Mouse (Mus musculus): ENCODE results near the gene Col1a2. TPM values are rescaled to one million over a fixed set of nuclear protein-coding genes. Genes with fewer than 3 reads are reported as not detected.

Gene Col1a2
- polyA plus RNA-seq, 1 experiment from 2014 or later = 2,665 TPM

DNA sequence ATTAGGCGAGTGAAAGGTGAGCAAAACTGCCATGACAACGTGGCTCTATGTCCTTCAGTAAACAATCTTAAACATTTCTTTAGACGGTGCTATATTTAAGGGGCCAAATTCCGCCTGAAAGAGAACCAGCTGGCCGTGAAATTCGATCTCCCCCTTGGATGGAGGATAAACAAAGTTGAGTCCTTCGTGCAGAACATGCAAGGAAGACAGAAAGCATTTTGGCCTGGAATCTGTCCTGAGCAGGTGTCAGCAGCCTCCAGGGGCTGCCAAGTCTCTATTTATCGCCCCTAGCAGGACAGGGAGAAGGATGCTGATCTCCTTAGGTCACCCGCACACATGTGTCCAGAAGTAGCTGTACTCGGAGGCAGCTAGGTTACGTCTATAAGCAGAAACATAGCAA is 56.5 kb downstream of the Col1a2 start:
- peak overlapping the region; percentile 54; the same call in 1 of the 2 replicates for H3K27ac ChIP-seq
- no peak overlapping the region for H3K4me2 ChIP-seq
- no peaks in the 10 kb centered on the region for H3K9me3 ChIP-seq
- H3K36me3 ChIP-seq = no peaks in the 10 kb centered on the region
- no peak overlapping the region for H3K4me3 ChIP-seq
- ATAC-seq (ENCODE audit: insufficient number of reproducible peaks, low FRiP score, low TSS enrichment, low read depth) = peak; percentile 55; the same call in 1 of the 2 replicates
- H3K9ac ChIP-seq = no peak overlapping the region
- peaks cover 17% of the 10 kb centered on the region for H3K4me1 ChIP-seq
- H3K27me3 ChIP-seq = no peaks in the 10 kb centered on the region
- WGBS = 17% methylated on average over 11 of the region's 11 CpGs

- 0 out of 2 replicates have a peak, but pooled peaks have one; percentile 35 for ATAC-seq (ENCODE audit: insufficient number of reproducible peaks, low FRiP score, low TSS enrichment, low read depth)
- H3K27ac ChIP-seq = peak overlapping the region; percentile 54; the same call in 1 of the 2 replicates
- H3K9me3 ChIP-seq = no peaks in the 10 kb centered on the region
- H3K36me3 ChIP-seq = no peaks in the 10 kb centered on the region
- no peak overlapping the region for H3K4me2 ChIP-seq
- H3K4me3 ChIP-seq = no peak overlapping the region
- no peaks in the 10 kb centered on the region for H3K27me3 ChIP-seq
- no peak overlapping the region for H3K9ac ChIP-seq
- peaks cover 17% of the 10 kb centered on the region for H3K4me1 ChIP-seq
Measured at GRCm38 (mm10) chr6:4561621-4562020, 57.0 kb downstream of the Col1a2 start.

DNA sequence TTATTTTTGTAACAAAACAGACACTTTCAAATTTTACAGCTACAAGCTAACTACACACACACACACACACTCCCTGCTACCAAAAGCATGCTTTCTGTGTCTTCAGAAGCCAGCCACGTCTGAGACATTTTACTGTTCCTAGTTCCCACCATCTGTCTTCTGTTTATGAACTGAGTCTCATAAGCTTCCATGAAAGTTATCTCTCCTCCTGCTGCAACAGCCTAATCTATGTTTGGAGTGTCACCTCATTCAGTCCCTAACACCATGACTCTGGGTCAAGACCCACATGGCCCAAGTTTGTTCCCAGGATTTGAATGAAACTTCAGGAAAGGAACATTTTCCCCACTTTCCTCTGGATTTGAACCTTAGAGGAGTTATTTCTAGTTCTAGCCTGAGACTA is 57.8 kb downstream of the Col1a2 start:
- Histone ChIP-seq H3K27me3 (no peaks in the 10 kb centered on the region), H3K36me3 (no peaks in the 10 kb centered on the region), H3K4me3 (no peak overlapping the region), H3K9ac (no peak overlapping the region), H3K9me3 (no peaks in the 10 kb centered on the region), H3K27ac (no peak overlapping the region), H3K4me1 (peaks cover 17% of the 10 kb centered on the region), H3K4me2 (no peak overlapping the region)
- 23% methylated on average over 1 of the region's 1 CpGs for WGBS
- no peak for ATAC-seq (ENCODE audit: insufficient number of reproducible peaks, low FRiP score, low TSS enrichment, low read depth)

DNA sequence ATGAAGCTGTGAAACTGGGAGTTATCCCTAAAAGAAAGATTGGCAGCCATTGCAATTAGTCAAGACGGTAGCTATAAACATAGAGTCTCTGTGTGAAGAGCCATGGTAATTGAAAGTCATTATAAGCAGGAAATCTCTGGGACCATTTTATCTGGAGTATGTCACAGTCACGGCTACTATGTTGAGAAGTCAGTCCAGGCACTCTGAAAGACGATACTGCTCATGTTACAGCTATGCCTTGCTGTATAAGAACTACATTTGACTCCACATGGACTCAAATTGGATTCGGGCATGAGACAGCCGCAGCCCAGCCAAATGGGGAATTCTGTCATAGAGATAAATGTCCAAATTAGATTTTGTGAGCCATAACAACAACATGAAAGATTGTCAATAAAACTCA is 58.9 kb downstream of the Col1a2 start:
- no peaks in the 10 kb centered on the region for H3K36me3 ChIP-seq
- H3K4me3 ChIP-seq = no peak overlapping the region
- no peak overlapping the region for H3K27ac ChIP-seq
- H3K9me3 ChIP-seq = no peaks in the 10 kb centered on the region
- no peak for ATAC-seq (ENCODE audit: insufficient number of reproducible peaks, low FRiP score, low TSS enrichment, low read depth)
- peaks cover 8% of the 10 kb centered on the region for H3K4me1 ChIP-seq
- no peak overlapping the region for H3K4me2 ChIP-seq
- no peaks in the 10 kb centered on the region for H3K27me3 ChIP-seq
- no peak overlapping the region for H3K9ac ChIP-seq
- WGBS = 57% methylated on average over 5 of the region's 5 CpGs

- WGBS = 26% methylated on average over 4 of the region's 4 CpGs
- Histone ChIP-seq H3K4me2 (no peak overlapping the region), H3K9me3 (no peaks in the 10 kb centered on the region), H3K27me3 (no peaks in the 10 kb centered on the region), H3K9ac (no peak overlapping the region), H3K4me3 (no peak overlapping the region), H3K36me3 (no peaks in the 10 kb centered on the region), H3K4me1 (no peaks in the 10 kb centered on the region), H3K27ac (no peak overlapping the region)
- no peak for ATAC-seq (ENCODE audit: insufficient number of reproducible peaks, low FRiP score, low TSS enrichment, low read depth)
Measured at GRCm38 (mm10) chr6:4570412-4570811, 65.8 kb downstream of the Col1a2 start.

DNA sequence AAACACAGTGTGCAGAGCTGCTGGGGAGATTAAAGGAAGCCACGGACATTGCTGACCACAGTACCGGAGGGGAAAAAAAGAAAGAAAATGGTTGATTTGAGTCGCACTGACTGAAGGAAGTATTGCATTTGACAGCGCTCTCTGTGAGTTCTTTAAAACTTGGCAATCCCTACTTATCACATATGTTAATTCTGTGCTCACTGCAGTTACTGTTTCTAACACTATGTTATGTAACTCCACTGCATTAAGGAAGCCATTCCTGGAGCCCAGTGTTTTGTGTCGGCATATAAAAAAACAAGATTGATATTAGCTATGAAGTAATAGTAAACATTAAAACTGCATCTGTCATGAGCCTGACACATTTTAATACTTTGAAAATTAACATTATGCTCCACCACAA is 73.1 kb downstream of the Col1a2 start:
- H3K4me1 ChIP-seq = no peaks in the 10 kb centered on the region
- 49% methylated on average over 5 of the region's 5 CpGs for WGBS
- no peak overlapping the region for H3K4me3 ChIP-seq
- no peak overlapping the region for H3K9ac ChIP-seq
- H3K9me3 ChIP-seq = no peaks in the 10 kb centered on the region
- H3K27me3 ChIP-seq = no peaks in the 10 kb centered on the region
- no peak overlapping the region for H3K4me2 ChIP-seq
- ATAC-seq (ENCODE audit: insufficient number of reproducible peaks, low FRiP score, low TSS enrichment, low read depth) = no peak
- H3K36me3 ChIP-seq = no peaks in the 10 kb centered on the region
- H3K27ac ChIP-seq = no peak overlapping the region

GRCm38 (mm10) chr6:4578343-4578742 is 73.7 kb downstream of the Col1a2 start:
- Histone ChIP-seq H3K4me3 (no peak overlapping the region), H3K9me3 (no peaks in the 10 kb centered on the region), H3K36me3 (no peaks in the 10 kb centered on the region), H3K27me3 (no peaks in the 10 kb centered on the region), H3K9ac (no peak overlapping the region), H3K4me2 (no peak overlapping the region), H3K4me1 (no peaks in the 10 kb centered on the region), H3K27ac (no peak overlapping the region)
- no peak for ATAC-seq (ENCODE audit: insufficient number of reproducible peaks, low FRiP score, low TSS enrichment, low read depth)
- WGBS = 79% methylated on average over 6 of the region's 6 CpGs

DNA sequence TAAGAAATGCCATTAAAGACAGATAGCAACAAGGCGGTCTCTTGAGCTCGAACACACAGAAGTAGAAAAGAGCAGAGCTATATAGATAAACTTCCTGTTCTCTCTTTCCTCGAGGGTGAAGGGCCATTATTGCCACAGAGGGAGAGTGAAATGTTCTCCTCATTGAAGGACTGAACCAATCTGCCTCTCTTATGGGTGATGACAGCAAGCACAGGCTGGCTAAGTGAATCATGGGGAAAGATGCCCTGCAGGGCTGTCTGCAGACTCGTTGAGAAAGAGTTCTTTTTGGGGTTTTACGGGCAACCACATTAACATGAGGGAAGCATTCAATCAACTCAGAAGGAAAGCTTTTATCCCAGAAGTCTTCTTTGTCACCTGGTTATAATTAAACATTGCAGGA is 75.0 kb downstream of the Col1a2 start:
- Histone ChIP-seq H3K9me3 (no peaks in the 10 kb centered on the region), H3K4me3 (no peak overlapping the region), H3K36me3 (no peaks in the 10 kb centered on the region), H3K27me3 (no peaks in the 10 kb centered on the region), H3K4me1 (0 out of 2 replicates have a peak, but pooled peaks cover 2% of the 10 kb centered on the region), H3K4me2 (no peak overlapping the region), H3K27ac (no peak overlapping the region), H3K9ac (no peak overlapping the region)
- no peak for ATAC-seq (ENCODE audit: insufficient number of reproducible peaks, low FRiP score, low TSS enrichment, low read depth)
- WGBS = 31% methylated on average over 5 of the region's 5 CpGs

GRCm38 (mm10) chr6:4583485-4583884 is 78.9 kb downstream of the Col1a2 start:
- Histone ChIP-seq H3K4me1 (0 out of 2 replicates have a peak, but pooled peaks cover 2% of the 10 kb centered on the region), H3K27me3 (no peaks in the 10 kb centered on the region), H3K4me2 (no peak overlapping the region), H3K4me3 (no peak overlapping the region), H3K27ac (no peak overlapping the region), H3K36me3 (no peaks in the 10 kb centered on the region), H3K9me3 (no peaks in the 10 kb centered on the region), H3K9ac (no peak overlapping the region)
- ATAC-seq (ENCODE audit: insufficient number of reproducible peaks, low FRiP score, low TSS enrichment, low read depth) = no peak
- WGBS = 44% methylated on average over 6 of the region's 6 CpGs

DNA sequence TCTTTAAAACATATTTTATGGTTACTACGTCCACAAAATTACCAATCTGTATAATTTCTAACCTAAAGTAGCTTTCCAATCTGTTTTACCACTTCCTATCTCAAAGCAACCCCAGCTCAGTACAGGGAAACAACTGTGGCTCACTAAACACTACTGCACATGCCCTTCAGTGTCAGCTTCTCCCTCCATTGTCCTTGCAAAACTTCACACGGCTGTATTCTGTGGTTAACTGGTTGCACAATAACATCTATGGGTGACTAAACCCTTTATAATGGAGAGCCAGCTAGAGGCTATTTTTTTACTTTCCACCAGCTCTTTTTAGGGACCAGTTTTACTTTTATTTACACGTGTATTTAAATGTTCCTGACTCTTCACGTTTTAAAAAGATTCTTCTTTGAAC is 83.3 kb downstream of the Col1a2 start:
- H3K4me2 ChIP-seq = no peak overlapping the region
- H3K27ac ChIP-seq = no peak overlapping the region
- H3K9me3 ChIP-seq = no peaks in the 10 kb centered on the region
- no peak overlapping the region for H3K4me3 ChIP-seq
- H3K4me1 ChIP-seq = 0 out of 2 replicates have a peak, but pooled peaks cover 2% of the 10 kb centered on the region
- 73% methylated on average over 4 of the region's 4 CpGs for WGBS
- H3K36me3 ChIP-seq = no peaks in the 10 kb centered on the region
- no peak for ATAC-seq (ENCODE audit: insufficient number of reproducible peaks, low FRiP score, low TSS enrichment, low read depth)
- H3K27me3 ChIP-seq = no peaks in the 10 kb centered on the region
- H3K9ac ChIP-seq = no peak overlapping the region

DNA sequence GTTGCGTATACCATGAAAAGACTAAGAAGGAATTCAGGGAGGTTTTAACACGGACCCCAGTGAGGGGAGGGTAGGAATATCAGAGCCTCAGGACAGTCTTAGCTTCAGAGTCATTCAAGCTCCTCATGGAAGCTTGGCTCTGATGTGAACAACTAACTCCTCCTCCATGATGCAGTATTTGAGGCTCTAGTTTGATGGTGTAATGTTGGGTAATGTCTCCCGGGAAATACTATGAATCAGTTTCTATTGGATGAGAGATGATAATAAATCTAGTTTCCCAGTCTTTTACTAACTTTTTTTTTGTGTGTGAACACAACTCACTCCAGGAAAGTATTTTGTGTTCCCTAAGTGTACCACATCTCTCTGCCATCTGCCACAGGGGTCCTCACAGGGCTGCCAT is 84.1 kb downstream of the Col1a2 start:
- Histone ChIP-seq H3K9me3 (no peaks in the 10 kb centered on the region), H3K36me3 (no peaks in the 10 kb centered on the region), H3K9ac (no peak overlapping the region), H3K4me2 (no peak overlapping the region), H3K27ac (no peak overlapping the region), H3K4me3 (no peak overlapping the region), H3K27me3 (no peaks in the 10 kb centered on the region), H3K4me1 (no peaks in the 10 kb centered on the region)
- 89% methylated on average over 3 of the region's 3 CpGs for WGBS
- ATAC-seq (ENCODE audit: insufficient number of reproducible peaks, low FRiP score, low TSS enrichment, low read depth) = no peak

DNA sequence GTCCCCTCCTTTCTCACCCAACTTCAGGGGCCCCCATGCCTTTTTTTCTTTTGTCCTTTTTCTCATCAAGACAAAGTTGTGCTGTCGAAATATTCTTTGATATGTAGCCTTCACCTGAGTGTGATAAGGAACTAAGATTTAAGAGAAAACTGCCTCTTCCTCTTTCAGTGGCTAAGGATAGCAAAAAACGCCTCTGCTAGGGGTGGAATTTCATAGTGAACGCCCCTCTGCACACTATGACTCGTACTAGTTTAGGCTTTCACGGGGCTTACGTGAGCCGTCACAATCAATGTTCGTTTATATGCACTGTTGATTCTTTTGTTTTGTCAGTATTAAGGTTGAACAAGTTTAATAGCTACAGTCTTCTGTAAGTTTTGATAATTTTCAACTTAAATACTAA is 85.5 kb downstream of the Col1a2 start:
- WGBS = 47% methylated on average over 8 of the region's 8 CpGs
- no peak overlapping the region for H3K9ac ChIP-seq
- no peaks in the 10 kb centered on the region for H3K36me3 ChIP-seq
- no peaks in the 10 kb centered on the region for H3K4me1 ChIP-seq
- no peak overlapping the region for H3K4me2 ChIP-seq
- H3K27me3 ChIP-seq = no peaks in the 10 kb centered on the region
- H3K4me3 ChIP-seq = no peak overlapping the region
- H3K9me3 ChIP-seq = no peaks in the 10 kb centered on the region
- no peak overlapping the region for H3K27ac ChIP-seq
- no peak for ATAC-seq (ENCODE audit: insufficient number of reproducible peaks, low FRiP score, low TSS enrichment, low read depth)

Measured in limb, embryonic 15.5 days (tissue).